Mouse (Mus musculus): ENCODE measurements around the gene Dock9.

Dock9 gene

GRCm38 (mm10) chr14:121556401-121557315, 241.0 kb downstream of the Dock9 start:
- CTCF ChIA-PET = interaction anchor here in 2 of 4 experiments (0.6 to 1.0 kb wide), 2 partner anchors 9 to 102 kb away, joined by 3 read pairs; no protein-coding TSS in a partner anchor
- POLR2A ChIA-PET = interaction anchor here in 2 of 4 experiments (1.0 to 2.2 kb wide), 2 partner anchors 8 to 10 kb away, joined by 3 to 9 read pairs; no protein-coding TSS in a partner anchor

GRCm38 (mm10) chr14:121553785-121554184, 243.9 kb downstream of the Dock9 start:
- CTCF ChIA-PET = no interaction called here
- POLR2A ChIA-PET = no interaction called here

GRCm38 (mm10) chr14:121552586-121552985, 245.1 kb downstream of the Dock9 start:
- CTCF ChIA-PET = no interaction called here
- POLR2A ChIA-PET = no interaction called here

GRCm38 (mm10) chr14:121549834-121550233, 247.8 kb downstream of the Dock9 start:
- ChIA-PET CTCF (interaction anchor here in 1 of 4 experiments (1.0 kb wide), 1 partner anchor 40 kb away, joined by 3 read pairs; no protein-coding TSS in a partner anchor), POLR2A (interaction anchor here in 3 of 4 experiments (0.7 to 7.3 kb wide), 9 partner anchors 7 to 309 kb away, joined by 3 to 35 read pairs (median 3); partner anchors contain the start of gene Slc15a1 (in 1 of the 3))

- ChIA-PET CTCF (interaction anchor here (0.5 to 1.6 kb wide), 8 partner anchors 9 to 591 kb away, joined by 3 to 4 read pairs (median 3); no protein-coding TSS in a partner anchor), POLR2A (interaction anchor here (0.5 to 7.3 kb wide), 18 partner anchors 9 to 637 kb away, joined by 3 to 35 read pairs (median 4); partner anchors contain the start of genes Slc15a1 (in 3 of the 4) and Ipo5 (in 1 of the 4))
These were observed 249.9 kb downstream of the Dock9 start for GRCm38 (mm10) chr14:121547745-121548144.

- ChIA-PET POLR2A (interaction anchor here in 3 of 4 experiments (1.6 to 7.3 kb wide), 4 partner anchors 13 to 41 kb away, joined by 3 to 35 read pairs (median 8); partner anchors contain the start of gene Slc15a1 (in 2 of the 3)), CTCF (interaction anchor here in 1 of 4 experiments (0.8 kb wide), 1 partner anchor 40 kb away, joined by 3 read pairs; no protein-coding TSS in a partner anchor)
These were observed 251.0 kb downstream of the Dock9 start for GRCm38 (mm10) chr14:121546621-121547020.

- ChIA-PET POLR2A (interaction anchor here in 3 of 4 experiments (0.6 to 7.3 kb wide), 11 partner anchors 15 to 1334 kb away, joined by 3 to 35 read pairs (median 3); partner anchors contain the start of gene Slc15a1 (in 2 of the 3)), CTCF (interaction anchor here in 3 of 4 experiments (0.6 to 1.0 kb wide), 5 partner anchors 10 to 703 kb away, joined by 3 to 6 read pairs (median 4); no protein-coding TSS in a partner anchor)
These were observed 251.9 kb downstream of the Dock9 start for GRCm38 (mm10) chr14:121545551-121546331.

GRCm38 (mm10) chr14:121541262-121541661, 256.4 kb downstream of the Dock9 start:
- CTCF ChIA-PET = no interaction called here
- POLR2A ChIA-PET = interaction anchor here in 1 of 4 experiments (0.6 kb wide), 1 partner anchor 55 kb away, joined by 3 read pairs; no protein-coding TSS in a partner anchor

GRCm38 (mm10) chr14:121534501-121534900, 263.1 kb downstream of the Dock9 start:
- CTCF ChIA-PET = no interaction called here
- POLR2A ChIA-PET = no interaction called here

- CTCF ChIA-PET = interaction anchor here in 1 of 4 experiments (0.5 kb wide), 1 partner anchor 133 kb away, joined by 4 read pairs; no protein-coding TSS in a partner anchor
- POLR2A ChIA-PET = interaction anchor here in 1 of 4 experiments (1.4 kb wide), 1 partner anchor 14 kb away, joined by 3 read pairs; no protein-coding TSS in a partner anchor
These were observed 266.8 kb downstream of the Dock9 start for GRCm38 (mm10) chr14:121530853-121531252.

- CTCF ChIA-PET = interaction anchor here in 1 of 4 experiments (0.6 kb wide), 1 partner anchor 73 kb away, joined by 5 read pairs; no protein-coding TSS in a partner anchor
- POLR2A ChIA-PET = interaction anchor here in 2 of 4 experiments (0.5 to 0.7 kb wide), 2 partner anchors 31 to 192 kb away, joined by 3 read pairs; no protein-coding TSS in a partner anchor
These were observed 269.8 kb downstream of the Dock9 start for GRCm38 (mm10) chr14:121527883-121528282.

GRCm38 (mm10) chr14:121527201-121527600, 270.4 kb downstream of the Dock9 start:
- POLR2A ChIA-PET = no interaction called here
- CTCF ChIA-PET = no interaction called here

- CTCF ChIA-PET = no interaction called here
- POLR2A ChIA-PET = no interaction called here
These were observed 275.9 kb downstream of the Dock9 start for GRCm38 (mm10) chr14:121521709-121522108.

GRCm38 (mm10) chr14:121516881-121517280, 280.8 kb downstream of the Dock9 start:
- POLR2A ChIA-PET = interaction anchor here in 1 of 4 experiments (1.0 kb wide), 1 partner anchor 10 kb away, joined by 3 read pairs; no protein-coding TSS in a partner anchor
- CTCF ChIA-PET = no interaction called here

- ChIA-PET POLR2A (interaction anchor here in 1 of 4 experiments (0.5 to 0.6 kb wide), 2 partner anchors 19 to 265 kb away, joined by 3 read pairs; no protein-coding TSS in a partner anchor), CTCF (no interaction called here)
These were observed 288.7 kb downstream of the Dock9 start for GRCm38 (mm10) chr14:121508929-121509328.

GRCm38 (mm10) chr14:121506336-121506735, 291.3 kb downstream of the Dock9 start:
- ChIA-PET POLR2A (interaction anchor here (0.6 to 4.9 kb wide), 47 partner anchors 9 to 1005 kb away, joined by 3 to 46 read pairs (median 4); partner anchors contain the start of gene Dock9 (in 1 of the 4)), CTCF (interaction anchor here (0.5 to 1.5 kb wide), 10 partner anchors 19 to 466 kb away, joined by 3 to 5 read pairs (median 3); no protein-coding TSS in a partner anchor)

GRCm38 (mm10) chr14:121505485-121505860, 292.2 kb downstream of the Dock9 start:
- ChIA-PET CTCF (interaction anchor here in 2 of 4 experiments (0.6 to 1.4 kb wide), 4 partner anchors 51 to 80 kb away, joined by 3 to 5 read pairs (median 4); no protein-coding TSS in a partner anchor), POLR2A (interaction anchor here in 3 of 4 experiments (0.6 to 4.9 kb wide), 29 partner anchors 8 to 910 kb away, joined by 3 to 46 read pairs (median 5); partner anchors contain the start of gene Dock9 (in 1 of the 3))

Data from embryonic stem cell, embryonic (primary cell).